Mouse (Mus musculus) liver, adult 2 months (tissue): ENCODE measurements around the gene Bglap3.

ENCODE experiments used
- CTCF ChIP-seq: fragments of 200-500 bp; IDR thresholded peaks from 2 replicates; pipeline ENCODE4 v1.5.1; 2011; ENCODE audit warnings: low read depth, low read length, control low read depth
- POLR2A ChIP-seq: fragments of 200-500 bp; IDR thresholded peaks from 2 replicates; pipeline ENCODE4 v1.6.1; 2011; ENCODE audit warnings: low read length, control low read depth; ENCODE audit not compliant: insufficient read depth; ENCODE audit errors: extremely low read depth

GRCm38 (mm10) chr3:88331282-88331681 lies 41.3 kb downstream of the Bglap3 start:
- peak; percentile 78 for TF ChIP-seq CTCF
- TF ChIP-seq POLR2A: no peak
